Mouse (Mus musculus) frontal cortex, postnatal 14 days (tissue): ENCODE measurements around the gene Ppp1r14b.

Experiments
- DNase-seq, 2 experiments: peaks; one replicate each; pipeline ENCODE4 v3.0.0; 2022; ENCODE audit warnings: low spot score in 2 of 2

Gene Ppp1r14b

GRCm38 (mm10) chr19:6994002-6994401 is 19.2 kb downstream of the Ppp1r14b start:
- no peak for DNase-seq

GRCm38 (mm10) chr19:6994489-6994888 is 19.7 kb downstream of the Ppp1r14b start:
- DNase-seq: no peak

GRCm38 (mm10) chr19:6995255-6995991 is 20.7 kb downstream of the Ppp1r14b start:
- DNase-seq: no peak

- peak; percentile 70 to 76 for DNase-seq
Measured at GRCm38 (mm10) chr19:6996006-6996405, 21.2 kb downstream of the Ppp1r14b start, which contains the start of the genes Nudt22 and Trpt1. Gene Nudt22 (minus strand): TSS chr19:6996117. Gene Trpt1 (plus strand): TSS chr19:6996131.

- no peak for DNase-seq
Measured at GRCm38 (mm10) chr19:6997721-6998290, 23.0 kb downstream of the Ppp1r14b start.

- DNase-seq: no peak
Measured at GRCm38 (mm10) chr19:6999360-7000063, 24.7 kb downstream of the Ppp1r14b start.

- DNase-seq: no peak
Measured at GRCm38 (mm10) chr19:7006892-7007593, 32.3 kb downstream of the Ppp1r14b start.

- DNase-seq: no peak
Measured at GRCm38 (mm10) chr19:7012426-7012825, 37.7 kb downstream of the Ppp1r14b start.

GRCm38 (mm10) chr19:7013984-7014383 is 39.2 kb downstream of the Ppp1r14b start:
- DNase-seq: no peak

GRCm38 (mm10) chr19:7014481-7015135 is 39.8 kb downstream of the Ppp1r14b start:
- DNase-seq: no peak

- DNase-seq: no peak
Measured at GRCm38 (mm10) chr19:7017541-7018457, 43.0 kb downstream of the Ppp1r14b start.

- no peak for DNase-seq
Measured at GRCm38 (mm10) chr19:7018546-7018945, 43.8 kb downstream of the Ppp1r14b start.

GRCm38 (mm10) chr19:7019191-7019590 is 44.4 kb downstream of the Ppp1r14b start, which contains the start of gene Fermt3:
Gene Fermt3 (minus strand): TSS chr19:7019469.
- no peak for DNase-seq

- DNase-seq: no peak
Measured at GRCm38 (mm10) chr19:7020224-7020641, 45.5 kb downstream of the Ppp1r14b start.
